1 mouse cellular context compared by ENCODE assay signal in the genomic region with DNA sequence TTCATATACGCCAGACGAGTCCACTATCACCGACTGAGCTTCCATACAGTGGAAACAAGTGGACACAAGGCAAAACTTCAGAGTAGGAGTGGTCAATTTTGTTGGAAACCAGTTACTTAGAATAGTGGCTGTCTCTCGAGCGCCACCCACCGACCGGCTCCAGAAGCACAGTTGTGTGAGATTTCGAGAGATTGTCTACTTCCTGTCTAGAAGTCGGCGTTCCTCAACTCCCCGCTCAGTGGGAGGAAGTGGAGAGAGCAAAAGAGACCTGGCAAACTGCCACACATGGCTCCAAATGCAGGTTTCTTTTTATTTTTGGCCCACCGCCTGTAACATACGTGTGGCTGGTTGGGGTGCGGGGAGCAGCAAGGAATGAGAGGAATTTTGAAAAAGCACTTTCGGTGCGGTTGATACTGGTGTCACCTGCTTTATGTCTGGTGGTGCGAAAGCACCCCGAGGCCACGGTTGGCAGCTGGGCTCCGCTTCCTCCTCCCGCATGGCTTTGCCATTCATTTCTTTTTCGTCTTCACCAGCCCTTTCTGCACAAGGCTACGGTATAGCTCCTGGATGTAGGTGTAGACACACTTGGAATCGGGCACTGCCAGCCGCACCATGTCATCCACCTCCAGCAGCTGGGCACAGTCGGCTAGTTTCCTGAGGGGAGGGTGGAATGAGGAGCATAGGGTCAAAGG.
TF ChIP-seq lines count a peak whose summit lies in the region.

No protein-coding gene starts in this region.

TF ChIP-seq in MEL, 35 proteins besides CTCF, POLR2A, EP300 and RAD21 (continued from another document):
- TF ChIP-seq POLR2AphosphoS5 (IDR thresholded peaks at IDR 0.05; ENCODE audit: borderline replicate concordance, low read depth, low read length): no peak
- TF ChIP-seq MAFK (IDR thresholded peaks at IDR 0.05; ENCODE audit: borderline replicate concordance, low read depth, low read length): no peak
- TF ChIP-seq SMC3 (IDR thresholded peaks at IDR 0.05; ENCODE audit: low read depth, low read length): peak; percentile 46; the same call in 1 of the 2 replicates
- TF ChIP-seq JUND (IDR thresholded peaks at IDR 0.05; ENCODE audit: low read depth, low read length): no peak
- TF ChIP-seq BHLHE40 (IDR thresholded peaks at IDR 0.05; ENCODE audit: borderline replicate concordance, low read depth, low read length): peak; percentile 40; the same call in 1 of the 2 replicates
- no peak for TF ChIP-seq E2F4 (IDR thresholded peaks at IDR 0.05; ENCODE audit: borderline replicate concordance, low read depth, low read length)
- no peak for TF ChIP-seq POLR2AphosphoS2 (IDR thresholded peaks at IDR 0.05; ENCODE audit: low read length)
- TF ChIP-seq HCFC1 (IDR thresholded peaks at IDR 0.05; ENCODE audit: low read depth, low read length): 0 out of 2 replicates have a peak, but pooled peaks have one; percentile 68
- no peak for TF ChIP-seq UBTF (IDR thresholded peaks at IDR 0.05; ENCODE audit: borderline replicate concordance, insufficient read depth, low read depth, low read length)
- no peak for TF ChIP-seq NRF1 (IDR thresholded peaks at IDR 0.05; ENCODE audit: insufficient read depth, low read depth, low read length, poor library complexity, severe bottlenecking)
- TF ChIP-seq SIN3A (IDR thresholded peaks at IDR 0.05; ENCODE audit: low read length): peak; percentile 52
- TF ChIP-seq MYB (IDR thresholded peaks at IDR 0.05; ENCODE audit: low read depth, low read length): no peak
- no peak for TF ChIP-seq GATA1 (IDR thresholded peaks at IDR 0.05; ENCODE audit: low read depth, low read length)
- peak; percentile 87 for TF ChIP-seq RCOR1 (IDR thresholded peaks at IDR 0.05; ENCODE audit: low read depth, low read length)
- no peak for TF ChIP-seq ZNF384 (IDR thresholded peaks at IDR 0.05; ENCODE audit: low read depth, low read length)
- peak; percentile 8; the same call in 1 of the 2 replicates for TF ChIP-seq ZC3H11A (IDR thresholded peaks at IDR 0.05; ENCODE audit: low read depth, low read length)
- peak; percentile 65 for TF ChIP-seq ELF1 (IDR thresholded peaks at IDR 0.05; ENCODE audit: low read depth, low read length)
- no peak for TF ChIP-seq NELFE (IDR thresholded peaks at IDR 0.05; ENCODE audit: low read depth, low read length)
- TF ChIP-seq TAL1 (IDR thresholded peaks at IDR 0.05; ENCODE audit: low read length): no peak
- no peak for TF ChIP-seq CHD1 (IDR thresholded peaks at IDR 0.05; ENCODE audit: low read depth, low read length)
- TF ChIP-seq MAX (IDR thresholded peaks at IDR 0.05; ENCODE audit: low read length): no peak
- no peak for TF ChIP-seq ZKSCAN1 (IDR thresholded peaks at IDR 0.05; ENCODE audit: low read depth, low read length)
- no peak for TF ChIP-seq CHD2 (IDR thresholded peaks at IDR 0.05; ENCODE audit: low read length)
- TF ChIP-seq MYC (IDR thresholded peaks at IDR 0.05; ENCODE audit: low read depth, low read length): no peak
- TF ChIP-seq GABPA (IDR thresholded peaks at IDR 0.05; ENCODE audit: low read depth, low read length): no peak
